Mouse (Mus musculus) hindbrain, embryonic 10.5 days (tissue): Measurements from ENCODE around the gene Pcca. TPM values are rescaled to one million over a fixed set of nuclear protein-coding genes. Genes with fewer than 3 reads are reported as not detected.

Experiments used
- DNase-seq: peaks from one replicate; pipeline ENCODE4 v3.0.0-alpha.2; 2017; ENCODE audit warnings: low spot score
- H3K27ac ChIP-seq: fragments of 300-500 bp; sonication (generic); 2 replicates; pipeline ENCODE4 v1.5.1; 2016; ENCODE audit warnings: mild to moderate bottlenecking, moderate library complexity
- H3K27me3 ChIP-seq: fragments of 300-500 bp; sonication (generic); 2 replicates; pipeline ENCODE4 v1.6.1; 2016; ENCODE audit warnings: mild to moderate bottlenecking; ENCODE audit not compliant: poor library complexity, insufficient read depth, severe bottlenecking
- H3K36me3 ChIP-seq: fragments of 300-500 bp; sonication (generic); 2 replicates; pipeline ENCODE4 v1.6.1; 2016; ENCODE audit warnings: mild to moderate bottlenecking, moderate library complexity
- H3K4me1 ChIP-seq: fragments of 300-500 bp; sonication (generic); replicated peaks from 2 replicates; pipeline ENCODE4 v1.6.1; 2016; ENCODE audit warnings: mild to moderate bottlenecking
- H3K4me3 ChIP-seq: fragments of 300-500 bp; sonication (generic); 2 replicates; pipeline ENCODE4 v1.5.1; 2016; ENCODE audit warnings: mild to moderate bottlenecking, moderate library complexity
- H3K9me3 ChIP-seq: fragments of 300-500 bp; sonication (generic); 2 replicates; pipeline ENCODE4 v1.6.1; 2016; ENCODE audit warnings: mild to moderate bottlenecking, moderate library complexity
- WGBS: fragments of 180-500 bp; shearing (Covaris S2); methylation state at CpG from one replicate; pipeline ENCODE4 v1.1.7; 2016; 5-methylcytosine and 5-hydroxymethylcytosine counted together
- polyA plus RNA-seq: library from polyadenylated mRNA; unstranded; fragments of >200 nt; fragmentation: Nextera tagmentation; extraction: Ambion mirVana; gene quantifications from 2 replicates; pipeline ENCODE4 v1.2.1, GENCODE M21; 2016

The Pcca gene
- polyA plus RNA-seq, 1 experiment from 2014 or later: 25.6 TPM

DNA sequence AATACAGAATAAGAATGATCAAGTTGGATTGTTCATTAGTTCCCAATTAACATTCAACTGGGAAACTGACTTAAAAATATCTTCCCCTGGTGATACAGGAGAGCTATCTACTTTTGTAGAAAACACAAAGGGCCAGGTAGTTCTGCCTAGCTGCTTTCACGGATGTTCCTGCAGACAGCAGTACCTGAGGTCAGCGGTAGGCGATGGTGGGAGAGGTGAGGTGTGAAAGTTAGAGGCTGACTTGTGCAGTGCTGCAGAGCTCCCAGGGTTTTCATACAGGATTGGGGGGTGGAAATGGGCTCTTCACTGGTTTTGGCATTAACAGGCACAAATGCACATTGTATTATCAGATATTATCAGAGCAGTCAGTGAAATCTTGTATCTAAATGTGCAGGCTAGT is 343.7 kb downstream of the Pcca start:
- DNase-seq: no peak
- H3K27me3 ChIP-seq: no peaks in the 10 kb centered on the region; the same call in 1 of the 2 replicates
- no peaks in the 10 kb centered on the region for H3K9me3 ChIP-seq
- 85% methylated on average over 3 of the region's 3 CpGs for WGBS
- no peak overlapping the region for H3K27ac ChIP-seq
- no peak overlapping the region for H3K4me3 ChIP-seq
- peaks cover 40% of the 10 kb centered on the region for H3K4me1 ChIP-seq
- H3K36me3 ChIP-seq: no peaks in the 10 kb centered on the region

DNA sequence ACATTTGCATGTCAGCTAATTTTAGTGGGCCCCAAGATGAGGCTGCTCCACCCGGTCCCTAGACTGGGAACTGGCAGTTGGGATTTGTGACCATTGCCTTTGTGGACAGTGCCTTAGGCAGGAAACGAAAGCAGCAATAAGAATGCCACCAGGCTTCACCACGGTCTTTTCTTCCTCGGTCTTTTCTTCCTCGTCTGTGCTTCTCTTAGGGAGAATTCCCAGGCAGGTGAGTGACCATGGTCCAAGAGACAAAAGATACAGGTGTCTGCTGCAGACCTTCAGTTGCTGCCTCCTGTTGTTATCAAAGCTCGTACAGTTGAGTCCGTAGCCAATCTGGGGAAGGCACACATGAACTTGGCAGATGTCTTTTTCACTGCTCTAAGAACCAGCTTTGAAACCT is 346.2 kb downstream of the Pcca start:
- peaks cover 45% of the 10 kb centered on the region for H3K4me1 ChIP-seq

DNA sequence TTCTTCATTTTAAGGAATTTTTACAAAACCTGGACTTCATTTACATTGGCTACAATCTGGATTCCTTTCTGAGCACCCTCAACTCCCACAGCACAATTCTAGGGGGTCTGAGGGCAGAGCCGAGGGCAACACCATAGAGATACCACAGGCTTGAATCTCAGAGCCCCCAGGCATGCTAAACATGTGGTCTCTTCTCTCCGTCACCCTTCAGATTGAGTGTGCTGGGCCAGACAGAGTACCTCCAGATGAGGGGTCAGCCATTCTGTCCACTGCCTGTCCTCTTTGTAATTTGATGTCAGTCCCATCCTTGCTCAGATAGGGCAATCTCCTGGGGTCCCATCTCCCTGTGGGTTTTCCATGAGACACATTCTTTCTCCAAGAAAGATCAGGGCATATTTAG is 347.6 kb downstream of the Pcca start:
- H3K9me3 ChIP-seq: no peaks in the 10 kb centered on the region
- H3K27me3 ChIP-seq: no peaks in the 10 kb centered on the region; the same call in 1 of the 2 replicates
- peak overlapping the region; percentile 77 for H3K27ac ChIP-seq
- DNase-seq: no peak
- H3K36me3 ChIP-seq: no peaks in the 10 kb centered on the region
- peaks cover 37% of the 10 kb centered on the region for H3K4me1 ChIP-seq
- WGBS: 44% methylated on average over 2 of the region's 2 CpGs
- no peak overlapping the region for H3K4me3 ChIP-seq

More for the DNA sequence above, 346.2 kb downstream of the Pcca start:
- Histone ChIP-seq H3K27ac (no peak overlapping the region), H3K4me3 (no peak overlapping the region), H3K9me3 (no peaks in the 10 kb centered on the region), H3K36me3 (no peaks in the 10 kb centered on the region), H3K27me3 (no peaks in the 10 kb centered on the region; the same call in 1 of the 2 replicates)
- no peak for DNase-seq
- WGBS: 81% methylated on average over 7 of the region's 7 CpGs

DNA sequence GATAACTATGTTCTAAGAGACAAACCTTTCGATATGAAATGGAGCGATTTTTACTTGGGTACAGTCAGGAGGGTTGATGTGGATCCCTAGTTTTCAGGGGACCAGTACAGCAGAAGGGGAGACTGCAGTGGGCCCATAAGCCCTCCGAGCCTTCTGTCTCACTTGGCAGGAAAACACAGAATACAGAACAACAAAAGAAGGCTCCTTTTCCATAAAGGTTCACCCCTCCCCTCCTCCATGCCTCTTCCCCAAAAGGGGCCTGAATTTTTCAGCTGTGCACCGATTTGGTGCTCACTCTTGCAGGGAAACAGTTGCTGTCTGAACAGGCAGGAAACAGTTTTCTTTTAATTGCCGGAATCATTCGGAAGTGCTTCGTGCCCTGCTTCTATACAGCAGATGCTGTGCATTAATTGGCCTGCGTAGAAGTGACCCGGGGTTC is 348.1 kb downstream of the Pcca start:
- DNase-seq: no peak
- Histone ChIP-seq H3K27ac (peak overlapping the region; percentile 77), H3K36me3 (no peaks in the 10 kb centered on the region), H3K9me3 (no peaks in the 10 kb centered on the region), H3K27me3 (no peaks in the 10 kb centered on the region), H3K4me1 (peaks cover 35% of the 10 kb centered on the region), H3K4me3 (no peak overlapping the region)
- WGBS: 57% methylated on average over 9 of the region's 9 CpGs

DNA sequence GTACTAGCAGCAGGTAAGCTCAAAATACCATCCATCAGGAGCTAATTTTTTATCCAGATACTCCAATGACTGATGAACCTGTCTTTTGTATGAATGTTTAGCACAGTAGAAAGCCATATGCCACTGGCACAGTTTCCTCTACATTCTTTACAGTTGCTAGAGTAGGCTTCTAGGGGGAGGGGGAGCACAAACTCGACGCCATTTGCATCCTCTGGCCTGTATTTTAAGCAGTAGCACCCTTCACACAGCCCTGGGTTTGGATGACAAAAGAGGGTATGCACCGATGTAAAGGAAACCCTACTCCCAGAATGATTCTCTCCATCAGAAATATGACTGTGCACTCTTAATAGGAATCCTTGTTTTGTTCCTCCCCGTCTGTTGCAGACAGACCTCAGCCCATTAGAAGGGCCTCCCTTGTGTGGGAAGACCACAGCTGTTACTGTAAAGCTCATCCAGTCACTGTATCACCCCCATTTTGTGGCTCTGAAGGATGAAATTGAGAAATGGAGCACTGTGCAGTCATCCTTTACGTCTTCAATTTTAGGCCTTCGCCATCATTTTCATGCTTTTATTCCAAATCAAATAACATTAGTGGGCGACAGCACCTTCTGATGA is 348.8 kb downstream of the Pcca start:
- peaks cover 35% of the 10 kb centered on the region for H3K4me1 ChIP-seq
- DNase-seq: no peak
- H3K27me3 ChIP-seq: no peaks in the 10 kb centered on the region
- no peak overlapping the region for H3K4me3 ChIP-seq
- no peaks in the 10 kb centered on the region for H3K36me3 ChIP-seq
- peak overlapping the region; percentile 77 for H3K27ac ChIP-seq
- H3K9me3 ChIP-seq: no peaks in the 10 kb centered on the region
- 73% methylated on average over 7 of the region's 7 CpGs for WGBS

DNA sequence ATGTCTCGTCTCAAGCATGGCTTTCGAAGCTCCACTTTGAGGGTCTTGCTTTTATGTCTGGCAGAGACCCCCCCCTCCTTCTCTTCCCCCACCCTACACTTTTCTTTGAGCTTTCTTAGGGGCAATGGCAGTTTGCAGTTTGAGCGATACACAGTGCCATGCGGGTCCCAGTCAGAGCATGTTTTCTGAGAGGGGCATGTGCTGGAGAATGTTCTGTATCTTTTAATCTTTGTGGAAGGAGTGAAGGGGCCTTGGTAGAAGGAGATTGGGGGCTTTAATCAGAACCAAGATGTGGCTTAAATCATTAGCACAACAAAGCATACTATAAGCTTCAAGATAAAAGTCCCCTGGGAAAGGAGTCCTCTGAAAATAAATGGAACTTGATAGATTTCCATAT is 349.3 kb downstream of the Pcca start:
- H3K36me3 ChIP-seq: no peaks in the 10 kb centered on the region
- H3K9me3 ChIP-seq: no peaks in the 10 kb centered on the region
- H3K4me1 ChIP-seq: peaks cover 35% of the 10 kb centered on the region
- H3K27ac ChIP-seq: peak overlapping the region; percentile 77
- no peak overlapping the region for H3K4me3 ChIP-seq
- DNase-seq: no peak
- WGBS: 76% methylated on average over 4 of the region's 4 CpGs
- no peaks in the 10 kb centered on the region for H3K27me3 ChIP-seq

DNA sequence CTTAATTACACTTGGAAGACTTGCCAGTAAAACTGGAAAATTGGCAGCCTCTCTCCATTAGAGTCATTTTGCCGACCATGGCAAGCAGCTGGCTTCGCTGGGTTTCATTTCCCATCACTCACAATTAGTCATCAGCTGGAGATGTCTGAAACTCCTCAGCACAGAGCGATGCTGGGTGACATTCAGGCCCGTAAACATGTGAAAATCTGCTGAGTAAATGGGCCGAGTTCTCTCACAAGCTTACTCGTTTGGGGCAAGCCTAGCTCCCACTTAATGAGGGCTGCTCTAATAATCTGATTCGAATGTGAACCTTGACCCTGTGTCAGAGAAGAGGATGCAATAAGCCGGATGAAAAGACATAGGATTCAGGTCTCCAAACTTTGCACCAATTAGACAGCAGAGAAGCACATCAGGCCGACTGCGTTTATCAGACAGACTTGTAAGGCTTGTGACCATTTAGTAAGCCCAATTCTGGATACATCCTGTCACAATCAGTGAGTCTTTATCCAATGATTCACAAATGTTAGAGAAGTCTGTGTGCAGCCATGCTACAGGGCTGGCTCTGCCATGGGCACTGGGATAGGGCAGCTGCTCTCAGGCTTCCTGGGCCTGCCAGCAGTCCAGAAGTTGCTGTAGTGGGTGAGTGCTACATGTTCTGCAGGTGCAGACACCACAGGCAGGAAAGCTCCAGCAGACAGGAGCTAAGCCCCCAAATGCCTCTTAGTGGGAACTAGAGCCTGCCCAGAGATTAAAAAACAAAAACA is 349.9 kb downstream of the Pcca start:
- Histone ChIP-seq H3K27me3 (no peaks in the 10 kb centered on the region), H3K9me3 (no peaks in the 10 kb centered on the region), H3K27ac (peak overlapping the region; percentile 77), H3K36me3 (no peaks in the 10 kb centered on the region), H3K4me3 (no peak overlapping the region), H3K4me1 (peaks cover 35% of the 10 kb centered on the region)
- WGBS: 70% methylated on average over 10 of the region's 10 CpGs
- no peak for DNase-seq

DNA sequence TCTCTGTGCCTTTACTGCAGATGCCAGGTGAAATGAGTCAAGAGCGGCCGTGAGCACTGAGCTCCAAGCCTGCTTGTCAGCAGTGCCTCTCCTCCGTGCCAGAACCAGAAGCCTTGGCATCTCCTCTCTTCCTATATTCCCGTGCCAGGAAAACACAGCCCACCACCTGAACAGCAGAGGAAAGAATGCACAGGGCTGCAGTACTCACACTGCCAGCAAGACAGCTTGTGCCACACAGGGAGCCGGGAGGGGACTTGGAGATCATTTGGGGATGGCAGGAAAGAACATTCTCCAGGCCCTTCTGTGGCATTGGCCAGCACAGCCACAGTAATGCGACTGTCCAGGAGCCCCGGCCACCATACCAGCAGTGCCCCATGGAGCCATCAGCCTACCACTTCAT is 351.8 kb downstream of the Pcca start:
- WGBS: 90% methylated on average over 7 of the region's 7 CpGs
- H3K4me1 ChIP-seq: peaks cover 32% of the 10 kb centered on the region
- H3K36me3 ChIP-seq: no peaks in the 10 kb centered on the region
- H3K27me3 ChIP-seq: no peaks in the 10 kb centered on the region
- no peaks in the 10 kb centered on the region for H3K9me3 ChIP-seq
- H3K4me3 ChIP-seq: no peak overlapping the region
- no peak for DNase-seq
- H3K27ac ChIP-seq: no peak overlapping the region

DNA sequence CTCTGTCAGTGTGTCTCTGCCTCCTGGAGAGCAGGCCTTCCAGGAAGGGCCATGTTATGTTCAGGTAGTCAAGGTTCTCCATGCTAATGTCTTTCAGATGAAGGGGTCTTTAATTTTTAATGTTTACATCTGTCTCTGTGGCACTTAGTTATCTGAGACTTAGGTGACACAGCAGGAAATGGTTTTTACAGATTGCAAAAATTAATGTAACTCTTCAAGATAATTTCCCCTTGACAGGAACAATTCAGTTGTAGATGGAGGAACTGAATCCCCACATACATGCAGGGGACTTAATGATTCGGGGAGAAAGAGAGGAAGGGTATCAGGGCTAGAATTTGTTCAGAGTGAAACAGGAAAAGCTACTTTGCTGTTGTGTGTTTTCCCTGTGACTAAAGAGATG is 353.2 kb downstream of the Pcca start:
- no peak for DNase-seq
- Histone ChIP-seq H3K4me1 (peaks cover 21% of the 10 kb centered on the region), H3K27me3 (no peaks in the 10 kb centered on the region), H3K9me3 (no peaks in the 10 kb centered on the region), H3K4me3 (no peak overlapping the region), H3K27ac (no peak overlapping the region), H3K36me3 (0 out of 2 replicates have a peak, but pooled peaks cover 3% of the 10 kb centered on the region)
- WGBS: 76% methylated on average over 1 of the region's 1 CpGs

DNA sequence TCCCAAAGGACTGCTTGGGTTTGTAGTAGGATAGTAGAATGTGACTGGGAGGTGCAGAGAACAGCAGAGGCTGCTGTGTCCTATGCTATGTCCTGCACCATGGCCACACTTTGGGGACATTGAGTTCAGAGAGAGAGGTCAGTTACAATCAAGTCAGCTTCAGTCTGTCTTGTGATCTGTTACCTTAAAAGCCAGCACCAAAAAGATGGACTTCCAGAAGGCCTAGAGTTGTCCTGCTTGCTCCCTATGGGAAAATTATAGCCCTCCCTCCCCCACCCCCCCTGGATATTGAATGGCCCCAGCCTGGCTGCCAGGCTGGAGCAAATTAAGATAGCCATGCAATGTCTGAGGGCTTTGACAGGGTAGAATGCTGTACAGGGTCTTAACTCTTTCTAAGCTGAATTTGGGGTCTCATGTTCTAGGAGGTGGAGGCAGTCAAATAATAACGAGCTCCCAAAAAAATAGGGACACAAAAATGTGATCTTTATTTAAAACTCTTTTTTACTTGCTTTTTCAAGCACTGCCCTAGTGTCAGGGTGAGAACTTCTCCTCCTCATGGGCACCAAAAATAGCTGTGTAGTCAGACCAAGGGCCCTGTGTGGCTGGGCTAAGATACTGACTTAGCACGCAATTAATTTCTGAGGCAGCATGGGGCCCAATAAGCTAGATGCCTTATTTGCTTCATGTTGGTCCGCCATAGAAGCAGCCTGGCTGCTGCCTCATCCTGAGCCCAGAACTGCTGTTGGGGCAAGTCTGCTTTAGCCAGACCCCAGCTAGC is 353.8 kb downstream of the Pcca start:
- Histone ChIP-seq H3K36me3 (0 out of 2 replicates have a peak, but pooled peaks cover 3% of the 10 kb centered on the region), H3K27ac (no peak overlapping the region), H3K9me3 (no peaks in the 10 kb centered on the region), H3K27me3 (no peaks in the 10 kb centered on the region), H3K4me1 (peaks cover 15% of the 10 kb centered on the region), H3K4me3 (no peak overlapping the region)
- WGBS: 89% methylated on average over 3 of the region's 3 CpGs
- no peak for DNase-seq

DNA sequence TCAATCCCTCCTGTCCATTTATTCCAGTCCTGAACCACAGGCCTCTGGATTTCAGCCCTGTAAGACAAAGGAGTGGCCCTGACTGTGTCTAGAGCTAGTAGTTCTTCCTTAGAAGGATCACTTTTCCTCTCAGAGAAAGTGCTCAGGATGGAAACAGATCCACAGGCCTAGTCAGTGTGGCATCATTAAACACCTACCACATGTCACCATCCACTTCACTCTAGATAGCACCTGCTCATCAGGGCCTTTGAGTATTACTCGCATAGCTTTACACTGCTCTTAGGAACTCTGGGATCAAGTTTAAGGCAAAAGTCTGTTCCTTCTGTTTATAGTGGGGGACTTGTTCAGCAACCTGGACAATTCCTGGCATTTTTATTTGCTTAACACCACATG is 354.4 kb downstream of the Pcca start:
- WGBS: 94% methylated on average over 1 of the region's 1 CpGs
- Histone ChIP-seq H3K27me3 (no peaks in the 10 kb centered on the region), H3K27ac (no peak overlapping the region), H3K4me3 (no peak overlapping the region), H3K4me1 (peaks cover 9% of the 10 kb centered on the region), H3K9me3 (no peaks in the 10 kb centered on the region), H3K36me3 (0 out of 2 replicates have a peak, but pooled peaks cover 3% of the 10 kb centered on the region)
- no peak for DNase-seq

DNA sequence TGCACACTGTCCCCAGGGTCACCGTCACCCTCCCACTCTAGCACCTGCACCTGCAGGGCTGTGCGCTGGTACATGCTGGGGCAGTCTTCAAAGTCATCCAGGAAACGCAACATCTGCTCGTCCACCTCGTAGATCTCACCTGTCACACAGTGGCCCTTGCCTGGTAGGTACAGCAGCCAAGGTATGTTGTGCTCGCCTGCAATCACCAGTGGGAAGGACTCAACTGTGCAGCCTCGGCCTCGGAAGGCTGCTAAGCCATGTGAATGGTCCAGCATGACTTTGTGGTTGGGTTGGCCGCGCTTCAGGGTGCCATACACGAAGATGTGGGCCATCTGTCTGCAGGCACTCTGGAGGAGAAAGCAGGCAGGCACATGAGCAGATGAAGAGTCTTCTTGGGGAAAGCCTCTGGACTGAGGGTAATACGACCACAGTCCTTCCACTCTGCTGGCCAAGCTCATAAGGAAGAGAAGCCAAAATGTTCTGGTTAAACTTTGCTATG is 357.4 kb downstream of the Pcca start:
- WGBS: 93% methylated on average over 12 of the region's 12 CpGs
- Histone ChIP-seq H3K4me3 (no peak overlapping the region), H3K27ac (no peak overlapping the region), H3K9me3 (no peaks in the 10 kb centered on the region), H3K4me1 (no peaks in the 10 kb centered on the region), H3K36me3 (0 out of 2 replicates have a peak, but pooled peaks cover 3% of the 10 kb centered on the region), H3K27me3 (no peaks in the 10 kb centered on the region)
- no peak for DNase-seq
